Mouse (Mus musculus) CD4-positive, CD25-positive, alpha-beta regulatory T cell, adult 4 months (primary cell): ENCODE data around the gene Cep170b. TPM values are rescaled to one million over a fixed set of nuclear protein-coding genes. Genes with fewer than 3 reads are reported as not detected.
A peak's percentile ranks its signal among the peaks of the same experiment; 100 is the strongest.

Experiments used
- ATAC-seq: one replicate; pipeline ENCODE4 v1.8.0; 2017
- polyA plus RNA-seq, 2 experiments: library from polyadenylated mRNA; unstranded; fragments of 100-300 nt; shearing (Covaris generic); gene quantifications; one replicate each; pipeline ENCODE4 v1.2.1; 2017

Cep170b gene
- polyA plus RNA-seq, 2 experiments from 2014 or later = 2.4 to 4.9 TPM

- ATAC-seq = peak; percentile 49
Measured at GRCm38 (mm10) chr12:112702374-112703320, 17.6 kb upstream of the Cep170b start.

- peak; percentile 83 for ATAC-seq
Measured at GRCm38 (mm10) chr12:112706704-112707572, 13.3 kb upstream of the Cep170b start.

- ATAC-seq = no peak
Measured at GRCm38 (mm10) chr12:112707573-112707869, 12.7 kb upstream of the Cep170b start.

- no peak for ATAC-seq
Measured at GRCm38 (mm10) chr12:112713984-112714383, 6.3 kb upstream of the Cep170b start.

GRCm38 (mm10) chr12:112717140-112717539 lies 3.1 kb upstream of the Cep170b start:
- peak; percentile 42 for ATAC-seq

- ATAC-seq = no peak
Measured at GRCm38 (mm10) chr12:112718995-112719394, 1.3 kb upstream of the Cep170b start.

GRCm38 (mm10) chr12:112720890-112721423 lies 702 bp downstream of the Cep170b start:
- ATAC-seq = no peak

- peak; percentile 56 for ATAC-seq
Measured at GRCm38 (mm10) chr12:112721424-112722239, 1.4 kb downstream of the Cep170b start.

- ATAC-seq = peak; percentile 43
Measured at GRCm38 (mm10) chr12:112722240-112723027, 2.2 kb downstream of the Cep170b start.

GRCm38 (mm10) chr12:112723028-112723330 lies 2.7 kb downstream of the Cep170b start:
- no peak for ATAC-seq

GRCm38 (mm10) chr12:112723445-112723844 lies 3.2 kb downstream of the Cep170b start:
- ATAC-seq = no peak

- ATAC-seq = peak; percentile 71
Measured at GRCm38 (mm10) chr12:112724077-112724805, 4.0 kb downstream of the Cep170b start.

- no peak for ATAC-seq
Measured at GRCm38 (mm10) chr12:112727801-112728200, 7.5 kb downstream of the Cep170b start.

- ATAC-seq = no peak
Measured at GRCm38 (mm10) chr12:112730808-112731207, 10.6 kb downstream of the Cep170b start.

GRCm38 (mm10) chr12:112732591-112732990 lies 12.3 kb downstream of the Cep170b start:
- no peak for ATAC-seq

GRCm38 (mm10) chr12:112734108-112734820 lies 14.0 kb downstream of the Cep170b start:
- ATAC-seq = no peak

GRCm38 (mm10) chr12:112734881-112735655 lies 14.8 kb downstream of the Cep170b start:
- ATAC-seq = no peak

GRCm38 (mm10) chr12:112735896-112736635 lies 15.8 kb downstream of the Cep170b start:
- ATAC-seq = no peak

GRCm38 (mm10) chr12:112736636-112736925 lies 16.3 kb downstream of the Cep170b start:
- no peak for ATAC-seq
